Mouse (Mus musculus) C2C12 (cell line): ENCODE results near the gene Sdf2l1.

ENCODE experiments used
- CEBPB ChIP-seq: IDR thresholded peaks from one replicate; pipeline ENCODE4 v1.6.1; 2011; ENCODE audit warnings: low read depth, mild to moderate bottlenecking, control low read depth, moderate library complexity
- CTCF ChIP-seq: IDR thresholded peaks from one replicate; pipeline ENCODE4 v1.5.1; 2011; ENCODE audit not compliant: control insufficient read depth, insufficient read depth, insufficient read length
- FOSL1 ChIP-seq: IDR thresholded peaks from one replicate; pipeline ENCODE4 v1.8.0; 2011; ENCODE audit warnings: mild to moderate bottlenecking, low read length; ENCODE audit not compliant: poor library complexity, insufficient read depth, severe bottlenecking
- MYOD1 ChIP-seq: IDR thresholded peaks from one replicate; pipeline ENCODE4 v1.6.1; 2011; ENCODE audit warnings: low read depth; ENCODE audit not compliant: control insufficient read depth, insufficient read length
- USF1 ChIP-seq: IDR thresholded peaks from one replicate; pipeline ENCODE4 v1.6.1; 2011; ENCODE audit warnings: low read depth, mild to moderate bottlenecking, control low read depth, moderate library complexity

DNA sequence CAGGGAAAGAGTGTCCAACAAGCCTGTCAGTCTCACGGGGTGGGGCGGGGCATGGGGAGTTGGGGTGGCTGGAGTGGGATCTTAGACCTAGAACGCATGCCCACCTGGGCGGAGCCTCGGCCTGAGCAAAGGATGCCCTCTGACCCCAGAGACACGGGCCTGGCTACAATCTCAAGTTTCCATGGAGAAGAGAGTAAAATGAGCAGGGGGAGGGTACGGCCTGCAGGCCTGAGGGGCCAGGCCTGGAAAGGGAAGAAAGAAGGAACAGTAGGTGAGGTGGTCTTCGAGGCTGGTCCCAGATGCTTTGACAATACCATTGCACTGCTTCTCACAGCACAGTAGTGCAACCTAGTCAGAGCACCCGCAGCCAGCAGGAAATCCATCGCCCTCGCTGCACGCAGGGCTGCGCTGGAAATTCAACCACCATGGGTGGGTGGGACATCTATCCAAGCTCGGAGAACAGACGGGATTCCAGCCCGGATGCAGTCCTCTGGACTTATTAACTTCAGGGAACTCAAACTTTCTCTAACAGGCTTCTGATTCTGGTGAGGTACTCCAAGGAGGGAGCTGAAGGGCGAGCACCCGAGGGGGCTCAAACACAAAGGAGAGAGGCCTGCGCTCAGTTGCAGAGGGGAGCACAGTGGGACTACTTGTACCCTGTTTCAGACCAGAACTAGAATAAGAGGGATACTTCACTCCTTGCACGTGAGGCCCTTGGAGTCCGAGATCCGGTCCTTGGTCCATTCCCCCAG is 7.9 kb downstream of the Sdf2l1 start:
- TF ChIP-seq CTCF: no peak
- no peak for TF ChIP-seq CEBPB
- no peak for TF ChIP-seq USF1
- TF ChIP-seq FOSL1: no peak
- no peak for TF ChIP-seq MYOD1
